Mouse (Mus musculus): Measurements from ENCODE around the gene Ptgr1.

GRCm38 (mm10) chr4:58970678-58971077, 16.2 kb downstream of the Ptgr1 start:
- no peak for TF ChIP-seq GABPA (IDR thresholded peaks at IDR 0.05; ENCODE audit: low read depth, low read length)
- no peak for TF ChIP-seq MAX (IDR thresholded peaks at IDR 0.05; ENCODE audit: low read length)
